Mouse (Mus musculus) CH12.LX (cell line): ENCODE measurements around the gene Ttpal. TPM values are rescaled to one million over a fixed set of nuclear protein-coding genes. Genes with fewer than 3 reads are reported as not detected.

Source experiments
- DNase-seq: peaks from one replicate; pipeline ENCODE4 v3.0.0-alpha.2; 2013; ENCODE audit errors: extremely low read depth
- H3K27ac ChIP-seq: 2 replicates; pipeline ENCODE4 v1.5.1; 2012; ENCODE audit warnings: low read depth, mild to moderate bottlenecking, control low read depth, moderate library complexity; ENCODE audit not compliant: insufficient read depth
- H3K27me3 ChIP-seq: replicated peaks from 2 replicates; pipeline ENCODE3; 2012; ENCODE audit warnings: inconsistent platforms
- H3K36me3 ChIP-seq, 2 experiments: replicated peaks in 1 of 2; 2 replicates each; pipeline versions ENCODE3 to v1.6.1; 2012; ENCODE audit warnings: inconsistent platforms in 1 of 2, low read length in 1 of 2, mild to moderate bottlenecking in 1 of 2, mixed read lengths in 1 of 2, moderate library complexity in 1 of 2; ENCODE audit not compliant: control insufficient read depth in 1 of 2, insufficient read depth in 1 of 2
- H3K4me1 ChIP-seq, 2 experiments: 2 replicates each; pipeline ENCODE4 v1.6.1; 2012; ENCODE audit warnings: inconsistent platforms in 1 of 2, moderate library complexity in 1 of 2; ENCODE audit not compliant: insufficient read depth in 2 of 2, control insufficient read depth in 1 of 2
- H3K4me2 ChIP-seq: 2 replicates; pipeline ENCODE4 v1.6.1; 2012; ENCODE audit warnings: low read depth, mild to moderate bottlenecking, control low read depth; ENCODE audit not compliant: poor library complexity, insufficient read depth, severe bottlenecking
- H3K4me3 ChIP-seq, 3 experiments: fragments of 150-350 bp in 1 of 3; sonication (generic) in 1 of 3; replicated peaks in 1 of 3; 2 replicates each; pipeline versions ENCODE3 to v1.5.1; 2011 to 2012; ENCODE audit warnings: low read depth in 2 of 3, low read length in 2 of 3, mild to moderate bottlenecking in 2 of 3, moderate library complexity in 2 of 3, control low read depth in 1 of 3, improper control_type of control experiment in 1 of 3, inconsistent platforms in 1 of 3, mixed read lengths in 1 of 3; ENCODE audit not compliant: poor library complexity in 1 of 3
- H3K79me2 ChIP-seq: replicated peaks from 2 replicates; pipeline ENCODE4 v1.6.1; 2012; ENCODE audit warnings: mild to moderate bottlenecking, moderate library complexity; ENCODE audit not compliant: control insufficient read depth, poor library complexity, insufficient read depth, severe bottlenecking; ENCODE audit errors: extremely low read depth
- H3K9ac ChIP-seq: 2 replicates; pipeline ENCODE4 v1.6.1; 2012; ENCODE audit warnings: low read depth, mild to moderate bottlenecking, control low read depth, moderate library complexity; ENCODE audit not compliant: insufficient read depth
- H3K9me3 ChIP-seq: replicated peaks from 2 replicates; pipeline ENCODE3; 2012; ENCODE audit warnings: low read length, inconsistent platforms, mixed read lengths
- CHD1 ChIP-seq: IDR thresholded peaks from 2 replicates; pipeline ENCODE4 v1.6.1; 2012; ENCODE audit warnings: low read depth, low read length, improper control_type of control experiment, inconsistent platforms
- CTCF ChIP-seq, 2 experiments: IDR thresholded peaks in 1 of 2; conservative IDR thresholded peaks in 1 of 2; 2 replicates each; pipeline ENCODE4 v1.5.1; 2011 to 2012; ENCODE audit warnings: low read depth in 2 of 2, low read length in 2 of 2, improper control_type of control experiment in 1 of 2, inconsistent platforms in 1 of 2, mild to moderate bottlenecking in 1 of 2, moderate library complexity in 1 of 2
- E2F4 ChIP-seq: IDR thresholded peaks from 2 replicates; pipeline ENCODE4 v1.6.1; 2011; ENCODE audit warnings: low read depth, low read length, improper control_type of control experiment; ENCODE audit not compliant: insufficient replicate concordance
- EP300 ChIP-seq: IDR thresholded peaks from 2 replicates; pipeline ENCODE4 v1.6.1; 2011; ENCODE audit warnings: low read length, improper control_type of control experiment
- ETS1 ChIP-seq: conservative IDR thresholded peaks from 2 replicates; pipeline ENCODE4 v1.6.1; 2012; ENCODE audit warnings: low read depth, mild to moderate bottlenecking, inconsistent platforms, low read length, improper control_type of control experiment, moderate library complexity
- GABPA ChIP-seq: IDR thresholded peaks from 2 replicates; pipeline ENCODE4 v1.6.1; 2012; ENCODE audit warnings: low read depth, low read length, improper control_type of control experiment, inconsistent platforms; ENCODE audit not compliant: insufficient replicate concordance
- IRF4 ChIP-seq: IDR thresholded peaks from 2 replicates; pipeline ENCODE4 v1.6.1; 2014; ENCODE audit warnings: low read depth, mild to moderate bottlenecking, inconsistent platforms, low read length, improper control_type of control experiment
- JUN ChIP-seq: IDR thresholded peaks from 2 replicates; pipeline ENCODE4 v1.6.1; 2011; ENCODE audit warnings: low read depth, mild to moderate bottlenecking, low read length, improper control_type of control experiment, moderate library complexity; ENCODE audit not compliant: insufficient read depth
- KAT2A ChIP-seq: IDR thresholded peaks from 2 replicates; pipeline ENCODE4 v1.6.1; 2012; ENCODE audit warnings: low read length, improper control_type of control experiment, inconsistent platforms; ENCODE audit not compliant: insufficient replicate concordance
- MXI1 ChIP-seq: IDR thresholded peaks from 2 replicates; pipeline ENCODE4 v1.6.1; 2011; ENCODE audit warnings: mild to moderate bottlenecking, low read depth, low read length, improper control_type of control experiment
- NELFE ChIP-seq: IDR thresholded peaks from 2 replicates; pipeline ENCODE4 v1.6.1; 2011; ENCODE audit warnings: low read depth, low read length, improper control_type of control experiment
- PAX5 ChIP-seq: IDR thresholded peaks from 2 replicates; pipeline ENCODE4 v1.6.1; 2012; ENCODE audit warnings: low read length, inconsistent platforms, mixed read lengths
- RAD21 ChIP-seq: IDR thresholded peaks from 2 replicates; pipeline ENCODE4 v1.6.1; 2011; ENCODE audit warnings: low read depth, mild to moderate bottlenecking, low read length, improper control_type of control experiment, moderate library complexity
- RCOR1 ChIP-seq: conservative IDR thresholded peaks from 2 replicates; pipeline ENCODE4 v1.6.1; 2012; ENCODE audit warnings: low read depth, mild to moderate bottlenecking, inconsistent platforms, low read length, improper control_type of control experiment
- USF1 ChIP-seq: IDR thresholded peaks from 2 replicates; pipeline ENCODE4 v1.6.1; 2014; ENCODE audit warnings: low read depth, mild to moderate bottlenecking, inconsistent platforms, low read length, improper control_type of control experiment
- USF2 ChIP-seq: conservative IDR thresholded peaks from 2 replicates; pipeline ENCODE4 v1.6.1; 2011; ENCODE audit warnings: low read depth, low read length, improper control_type of control experiment
- ZC3H11A ChIP-seq: IDR thresholded peaks from 2 replicates; pipeline ENCODE4 v1.6.1; 2012; ENCODE audit warnings: low read depth, mild to moderate bottlenecking, inconsistent platforms, low read length, improper control_type of control experiment
- dilution Hi-C: fragments of 300-500 bp; cut with MboI; formaldehyde crosslinking; loops from 2 replicates; pipeline ENCODE4 v1.14.3; 2020; ENCODE audit warnings: low sequenced_read_pairs; ENCODE audit not compliant: extremely low pct_unique_long_range_greater_than_20kb, extremely low pct_ligation_motif_present
- in situ Hi-C: fragments of 300-500 bp; cut with MboI; formaldehyde crosslinking; loops from 3 replicates; pipeline ENCODE4 v1.14.3; 2019; ENCODE audit warnings: low sequenced_read_pairs, low pct_ligation_motif_present, low pct_unique_long_range_greater_than_20kb, mixed read lengths
- polyA plus RNA-seq: library from polyadenylated mRNA; unstranded; fragments of >175 nt; gene quantifications from 2 replicates; pipeline ENCODE4 v1.2.1, GENCODE M21; 2012; ENCODE audit warnings: low read depth; ENCODE audit not compliant: insufficient read length
- total RNA-seq, 2 experiments: library from RNA; depleted of rRNA; stranded (reverse); fragments of 300-350 nt in 1 of 2; fragments of >200 nt in 1 of 2; gene quantifications; 2 replicates each; pipeline ENCODE4 v1.2.3; 2012 to 2014

The Ttpal gene
- total and polyA plus RNA-seq, 3 experiments: 21.9 to 38.9 (median 25.7) TPM

DNA sequence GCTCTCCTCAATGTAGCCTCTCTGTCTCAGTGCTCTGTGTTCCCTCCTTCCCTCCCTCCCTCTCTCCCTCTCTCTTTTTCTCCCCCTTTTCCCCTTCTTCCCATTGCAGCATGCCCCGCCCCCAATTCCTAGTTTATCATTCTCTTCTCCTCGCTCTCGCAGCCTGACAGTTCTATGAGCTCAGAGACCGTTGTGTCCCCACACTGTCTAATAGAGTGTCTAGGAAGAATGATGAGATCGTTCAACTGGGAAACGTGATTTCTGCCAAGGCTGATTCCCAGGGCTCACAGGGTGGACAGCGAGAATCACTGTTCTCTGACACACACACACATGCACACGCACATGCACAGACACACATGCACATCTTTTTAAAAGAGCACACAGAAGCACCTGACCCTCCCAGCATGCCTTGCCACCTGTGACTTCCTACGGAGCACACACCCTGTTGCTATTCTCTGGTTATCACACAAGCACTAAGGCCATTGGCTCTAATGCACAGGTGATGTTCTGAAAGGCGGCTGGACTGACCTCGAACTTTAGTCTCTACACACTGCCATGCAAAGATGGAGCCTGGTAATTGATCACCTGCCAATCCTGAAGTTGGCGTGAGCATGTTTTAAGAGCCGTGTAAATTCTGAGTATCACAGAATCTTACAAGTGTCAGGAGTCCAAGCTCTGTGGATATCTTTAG is 40.7 kb upstream of the Ttpal start:
- Histone ChIP-seq H3K9ac (no peak overlapping the region), H3K9me3 (no peaks in the 10 kb centered on the region), H3K27me3 (peaks cover 93% of the 10 kb centered on the region), H3K4me1 (no peaks in the 10 kb centered on the region), H3K4me3 (no peak overlapping the region), H3K4me2 (no peak overlapping the region), H3K36me3 (no peaks in the 10 kb centered on the region), H3K79me2 (no peaks in the 10 kb centered on the region), H3K27ac (no peak overlapping the region)
- in situ Hi-C loops: no loop called here
- no peak for TF ChIP-seq CHD1
- TF ChIP-seq EP300: no peak
- TF ChIP-seq USF1: no peak
- TF ChIP-seq ZC3H11A: no peak
- no peak for TF ChIP-seq RCOR1
- dilution Hi-C loops: no loop called here
- no peak for DNase-seq

- Histone ChIP-seq H3K4me1 (no peaks in the 10 kb centered on the region), H3K27ac (no peak overlapping the region), H3K9ac (no peak overlapping the region), H3K4me2 (no peak overlapping the region), H3K27me3 (peaks cover 90% of the 10 kb centered on the region), H3K36me3 (no peaks in the 10 kb centered on the region), H3K79me2 (no peaks in the 10 kb centered on the region), H3K9me3 (no peaks in the 10 kb centered on the region), H3K4me3 (no peak overlapping the region)
- peak; percentile 53; the same call in 1 of the 2 replicates for TF ChIP-seq MXI1
- TF ChIP-seq PAX5: no peak
- in situ Hi-C loops: no loop called here
- dilution Hi-C loops: no loop called here
- no peak for DNase-seq
Measured at GRCm38 (mm10) chr2:163564646-163565045, 37.5 kb upstream of the Ttpal start.

- no peaks in the 10 kb centered on the region for H3K9me3 ChIP-seq
- H3K4me3 ChIP-seq: no peak overlapping the region
- dilution Hi-C loops (no loop called here), in situ Hi-C loops (no loop called here)
- H3K79me2 ChIP-seq: no peaks in the 10 kb centered on the region
- H3K27ac ChIP-seq: no peak overlapping the region
- no peaks in the 10 kb centered on the region for H3K36me3 ChIP-seq
- DNase-seq: no peak
- no peak overlapping the region for H3K9ac ChIP-seq
- peaks cover 0 to 7% of the 10 kb centered on the region in 2 experiments; a peak in 3 of 4 replicates for H3K4me1 ChIP-seq
- H3K4me2 ChIP-seq: no peak overlapping the region
- H3K27me3 ChIP-seq: peaks cover 91% of the 10 kb centered on the region
- no peak for TF ChIP-seq E2F4
- no peak for TF ChIP-seq IRF4
- TF ChIP-seq USF2: no peak
- no peak for TF ChIP-seq GABPA
- no peak for TF ChIP-seq ETS1
- TF ChIP-seq CTCF (conservative IDR thresholded peaks at IDR 0.05 in 1 of 2, IDR thresholded peaks at IDR 0.05 in 1 of 2; ENCODE audit: low read depth in 2 of 2, low read length in 2 of 2): no peak
- no peak for TF ChIP-seq JUN
- no peak for TF ChIP-seq KAT2A
- no peak for TF ChIP-seq NELFE
- TF ChIP-seq RAD21: no peak
Measured at GRCm38 (mm10) chr2:163574321-163574720, 27.8 kb upstream of the Ttpal start.
